Mouse (Mus musculus) adrenal gland, postnatal 10 days (tissue): ENCODE measurements around the gene Kmt2d. TPM values are rescaled to one million over a fixed set of nuclear protein-coding genes. Genes with fewer than 3 reads are reported as not detected.

Experiments
- DNase-seq: peaks from one replicate; pipeline ENCODE4 v3.0.0; 2021; ENCODE audit warnings: mixed read lengths
- total RNA-seq, 2 experiments: library from RNA; stranded (reverse); gene quantifications; 2 replicates each; pipeline ENCODE4 v1.2.3; 2021

Kmt2d gene
- total RNA-seq, 2 experiments from 2014 or later, result 47.5 to 64.2 TPM

DNA sequence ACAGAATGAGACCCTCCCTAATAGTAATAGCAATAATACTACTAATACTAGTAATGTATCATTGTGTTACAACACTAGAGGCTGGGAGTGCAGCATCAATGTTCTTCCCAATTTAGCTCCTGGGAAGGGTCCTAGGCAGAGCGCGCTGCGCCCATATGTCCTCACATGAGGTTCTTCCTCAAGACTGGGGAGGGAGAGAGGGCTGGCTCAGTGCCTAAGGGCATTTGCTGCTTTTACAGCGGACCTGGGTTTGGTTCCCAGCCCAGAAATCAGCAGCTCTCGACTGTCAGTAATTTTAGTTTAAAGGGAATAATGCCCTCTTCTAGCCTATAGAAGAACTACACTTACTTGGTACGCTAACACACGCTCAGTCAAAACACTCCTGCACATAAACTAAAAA is 16.5 kb upstream of the Kmt2d start:
- no peak for DNase-seq

DNA sequence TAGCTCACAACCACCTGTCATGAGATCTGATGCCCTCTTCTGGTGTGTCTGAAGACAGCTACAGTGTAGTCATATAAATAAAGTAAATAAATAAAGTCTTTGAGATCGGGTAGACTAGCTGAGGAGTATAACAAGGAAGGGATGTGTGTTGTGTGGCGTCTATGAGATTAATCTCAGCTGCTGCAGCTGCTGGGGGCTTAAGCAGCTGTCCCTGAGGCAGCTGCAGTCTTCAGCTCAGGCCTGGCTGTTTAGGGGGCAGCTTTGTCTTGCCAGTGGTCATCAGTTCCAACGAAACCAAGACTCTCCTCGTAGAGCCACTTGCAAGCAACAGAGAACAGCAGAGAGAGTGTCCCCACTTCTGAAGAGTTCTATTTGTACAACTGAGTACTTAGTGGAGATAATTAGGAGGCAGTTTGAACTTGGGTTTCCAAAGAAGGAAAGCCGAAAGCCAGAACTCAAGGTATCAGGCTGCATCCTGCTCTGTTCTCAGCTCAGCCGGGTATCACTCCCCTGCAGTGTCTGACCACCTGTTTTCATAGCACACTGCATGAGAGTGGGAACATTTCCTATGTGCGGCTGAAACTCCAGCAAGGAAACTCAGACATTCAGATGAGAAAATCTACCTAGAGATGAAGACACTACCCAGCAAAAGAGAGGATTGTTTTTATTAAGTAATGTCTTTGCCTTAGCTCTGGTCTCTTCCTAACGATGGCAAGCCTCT is 15.8 kb upstream of the Kmt2d start:
- DNase-seq, result no peak

DNA sequence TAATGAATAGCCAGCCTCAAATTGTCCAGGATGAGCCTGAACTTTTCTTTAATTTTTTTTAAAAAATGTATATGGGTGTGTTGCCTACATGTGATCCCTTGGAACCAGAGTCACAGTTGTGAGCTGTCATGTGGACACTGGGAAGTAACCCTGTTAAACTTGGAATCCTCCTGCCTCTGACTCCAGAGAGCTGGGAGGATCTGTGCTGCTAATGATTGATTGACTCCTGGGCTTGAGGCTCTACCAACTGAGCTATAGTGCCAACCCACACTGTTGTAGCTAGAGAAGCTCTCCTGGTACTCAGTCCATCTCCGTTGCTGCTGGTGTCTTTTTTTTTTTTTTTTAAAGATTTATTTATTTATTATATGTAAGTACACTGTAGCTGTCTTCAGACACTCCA is 13.1 kb upstream of the Kmt2d start:
- DNase-seq, result no peak

GRCm38 (mm10) chr15:98883661-98884060 is 12.7 kb upstream of the Kmt2d start:
- DNase-seq, result no peak

DNA sequence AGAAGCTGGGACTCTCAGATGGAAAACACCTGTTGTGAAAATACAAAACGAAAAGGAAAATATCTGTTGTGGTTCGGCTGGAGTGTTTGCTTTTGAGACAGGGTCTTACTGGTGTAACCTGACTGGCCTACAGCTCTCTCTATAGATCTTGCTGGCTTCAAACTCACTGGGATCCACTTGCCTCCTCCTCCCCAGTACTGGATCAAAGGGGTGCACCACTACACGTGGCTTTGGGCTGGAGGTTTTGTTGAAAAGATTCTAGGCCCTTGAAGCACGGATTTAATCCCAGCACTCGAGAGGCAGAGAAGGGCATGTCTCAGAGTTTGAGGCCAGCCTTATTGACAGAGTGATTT is 10.6 kb upstream of the Kmt2d start:
- DNase-seq, result no peak

- peak; percentile 91 for DNase-seq
These were observed 10.1 kb upstream of the Kmt2d start for GRCm38 (mm10) chr15:98880978-98881655.

GRCm38 (mm10) chr15:98877331-98877730 is 6.3 kb upstream of the Kmt2d start:
- DNase-seq, result peak; percentile 78

DNA sequence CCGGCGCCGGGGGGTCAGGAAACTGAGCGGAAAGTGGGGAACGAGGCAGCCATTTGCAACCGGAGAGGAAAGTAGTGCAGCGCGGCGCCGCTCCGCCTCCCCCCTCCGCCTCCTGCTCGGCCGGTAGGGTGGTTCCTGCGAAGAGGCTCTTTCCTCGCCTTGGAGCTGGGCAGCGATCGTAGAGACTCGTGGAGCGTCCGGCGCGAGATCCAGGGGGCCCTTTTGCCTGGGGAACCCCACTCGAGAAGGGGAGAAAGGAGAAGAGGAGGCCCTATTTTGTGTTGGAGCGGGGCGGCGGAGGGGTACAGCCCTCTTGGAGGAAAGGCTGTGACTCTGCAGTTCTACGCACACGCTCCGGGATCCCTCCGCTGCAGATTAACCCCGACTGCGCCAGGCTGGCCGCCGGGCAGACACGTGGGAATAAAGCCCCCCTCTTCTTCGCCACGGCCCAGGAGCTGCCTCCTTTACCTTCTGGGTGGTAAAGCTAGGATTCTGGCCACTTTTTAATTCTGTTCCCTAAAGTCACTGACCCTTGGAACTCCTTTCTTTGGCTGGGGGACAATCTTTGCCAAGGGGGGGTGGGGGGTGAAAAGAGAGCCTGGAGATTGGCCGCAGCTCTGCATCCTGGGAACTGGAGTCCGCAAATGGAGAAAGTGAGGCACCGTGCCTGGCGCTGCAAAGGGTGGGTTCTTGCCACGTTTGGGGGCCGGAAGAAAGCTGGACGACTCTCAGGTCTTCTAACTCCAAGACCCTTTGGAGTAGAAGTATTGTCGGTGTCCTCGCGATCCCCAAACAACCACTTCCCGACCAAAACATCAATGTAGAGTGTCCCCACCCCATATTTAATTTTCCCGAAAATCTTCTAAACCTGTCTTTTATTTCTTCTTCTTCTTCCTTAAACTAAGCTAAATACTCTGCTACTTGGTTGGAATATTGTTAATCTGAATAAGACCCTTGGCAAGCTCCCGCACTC is 1.2 kb upstream of the Kmt2d start:
- peak; percentile 93 for DNase-seq

DNA sequence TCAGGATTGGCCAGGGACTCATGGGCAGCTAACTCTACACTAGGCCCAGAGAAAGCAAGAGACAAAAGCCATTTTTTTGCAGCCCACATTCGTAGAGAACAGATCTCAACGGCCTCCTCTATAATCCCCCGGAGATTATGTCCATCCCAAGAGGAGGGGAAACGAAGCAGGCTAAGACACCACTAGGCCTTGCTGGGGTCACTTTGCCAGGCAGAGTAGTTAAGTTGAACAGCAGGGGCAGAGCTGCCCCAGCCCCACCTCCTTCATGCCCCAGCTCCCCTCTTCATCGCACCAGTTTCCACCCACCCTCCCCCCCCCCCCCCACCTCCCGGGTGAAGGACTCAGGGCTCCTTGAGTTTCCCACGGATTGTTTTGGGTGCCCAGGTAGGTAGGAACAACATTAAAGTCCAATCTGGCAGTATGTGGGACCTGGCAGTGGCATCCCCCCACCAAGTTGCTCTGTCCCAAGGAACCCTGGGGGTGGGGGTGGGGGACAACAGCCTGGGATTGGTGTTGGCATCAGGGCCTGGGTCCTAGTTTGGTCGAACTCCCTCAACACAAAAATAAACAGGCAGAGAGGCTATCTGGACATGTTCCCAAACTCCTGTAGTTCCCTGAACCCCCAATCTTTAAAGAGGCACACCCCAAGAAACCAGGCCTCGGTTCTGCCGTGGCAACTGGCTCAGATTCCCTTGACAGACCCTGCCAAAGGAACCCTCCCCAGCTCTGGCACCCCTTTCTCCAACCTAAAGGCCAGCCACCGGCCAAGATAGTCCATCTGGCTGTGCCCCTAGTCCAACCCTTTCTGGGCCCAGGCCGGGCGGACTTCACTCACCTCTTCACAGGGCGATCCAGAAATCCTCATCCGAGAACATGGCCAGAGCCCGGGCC is 580 bp downstream of the Kmt2d start:
- DNase-seq, result peak; percentile 63

DNA sequence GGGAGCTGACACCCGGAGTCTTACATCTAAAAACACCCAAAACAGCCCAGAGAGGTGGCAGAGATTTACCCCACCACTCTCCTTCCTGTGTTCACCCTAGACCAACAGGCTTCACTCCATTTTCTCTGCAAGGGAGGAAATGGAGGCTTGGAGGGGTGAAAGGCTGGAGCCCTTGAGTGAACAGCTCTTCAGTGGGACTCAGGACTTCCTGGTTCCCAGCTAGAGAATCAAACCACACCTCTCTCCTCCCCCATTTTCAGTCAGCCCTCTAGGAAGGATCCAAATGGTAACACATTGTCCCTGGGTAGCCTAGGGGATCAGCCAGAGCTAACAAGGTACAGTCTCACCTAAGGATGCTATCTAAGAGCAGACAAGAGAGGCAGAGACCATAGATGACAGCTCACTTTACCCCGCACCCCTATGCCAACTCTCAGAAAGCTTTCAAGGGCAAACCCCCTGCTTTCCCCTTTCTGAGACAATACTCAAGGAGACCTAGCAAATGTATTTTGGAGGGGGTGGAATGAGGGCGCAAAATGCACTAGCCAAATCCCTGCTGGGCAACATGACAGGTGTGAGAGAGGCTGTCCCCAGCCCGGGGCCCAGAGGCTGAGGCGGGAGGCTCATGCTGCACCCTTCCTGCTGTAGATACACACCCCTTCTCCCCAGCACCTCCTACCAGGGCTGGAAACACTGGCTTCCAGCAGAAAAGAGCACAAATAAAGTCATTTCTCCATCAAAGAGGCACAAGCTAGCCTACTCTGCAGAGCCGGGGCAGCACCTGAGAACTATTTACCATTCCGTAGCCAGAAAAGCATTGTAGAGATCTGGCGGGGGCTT is 1.4 kb downstream of the Kmt2d start:
- peak; percentile 41 for DNase-seq

DNA sequence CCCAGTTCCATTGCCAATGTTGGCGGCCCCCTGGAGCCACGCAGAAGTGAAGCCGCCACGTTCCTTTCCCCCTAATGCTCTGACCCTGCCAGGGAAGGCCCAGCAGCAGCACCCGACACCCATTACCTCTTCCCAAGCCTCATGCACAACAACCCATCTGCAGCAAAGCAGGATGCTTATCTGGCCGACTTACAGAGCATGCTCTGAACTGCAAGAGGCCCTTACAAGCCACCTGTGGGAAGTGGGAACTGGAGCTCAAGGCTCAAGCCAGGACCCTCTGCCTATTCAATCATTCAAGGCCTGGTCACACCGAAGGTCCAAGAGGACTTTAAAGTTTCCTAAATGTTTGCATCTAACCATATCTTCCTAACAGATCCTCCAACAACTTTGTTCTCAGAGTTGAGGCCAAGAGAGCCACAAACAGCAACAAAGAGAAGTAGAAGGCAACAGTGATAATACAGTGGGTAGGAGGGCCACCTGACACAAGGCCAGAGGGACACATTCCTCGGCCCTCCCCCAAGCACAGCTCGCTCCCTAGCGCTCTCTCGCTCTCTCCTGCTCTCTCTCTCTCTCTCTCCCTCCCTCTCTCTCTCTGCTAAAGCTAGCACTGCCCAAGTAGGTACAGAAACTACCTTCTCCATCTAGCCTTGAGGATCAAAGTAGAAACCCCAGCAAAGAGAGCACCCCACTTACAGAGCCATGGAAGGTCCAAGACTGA is 2.5 kb downstream of the Kmt2d start:
- DNase-seq, result no peak

GRCm38 (mm10) chr15:98867321-98867720 is 3.7 kb downstream of the Kmt2d start:
- DNase-seq, result peak; percentile 63

GRCm38 (mm10) chr15:98866501-98866900 is 4.5 kb downstream of the Kmt2d start:
- DNase-seq, result no peak

GRCm38 (mm10) chr15:98865771-98866170 is 5.2 kb downstream of the Kmt2d start:
- no peak for DNase-seq

- no peak for DNase-seq
These were observed 6.1 kb downstream of the Kmt2d start for GRCm38 (mm10) chr15:98864951-98865350.

DNA sequence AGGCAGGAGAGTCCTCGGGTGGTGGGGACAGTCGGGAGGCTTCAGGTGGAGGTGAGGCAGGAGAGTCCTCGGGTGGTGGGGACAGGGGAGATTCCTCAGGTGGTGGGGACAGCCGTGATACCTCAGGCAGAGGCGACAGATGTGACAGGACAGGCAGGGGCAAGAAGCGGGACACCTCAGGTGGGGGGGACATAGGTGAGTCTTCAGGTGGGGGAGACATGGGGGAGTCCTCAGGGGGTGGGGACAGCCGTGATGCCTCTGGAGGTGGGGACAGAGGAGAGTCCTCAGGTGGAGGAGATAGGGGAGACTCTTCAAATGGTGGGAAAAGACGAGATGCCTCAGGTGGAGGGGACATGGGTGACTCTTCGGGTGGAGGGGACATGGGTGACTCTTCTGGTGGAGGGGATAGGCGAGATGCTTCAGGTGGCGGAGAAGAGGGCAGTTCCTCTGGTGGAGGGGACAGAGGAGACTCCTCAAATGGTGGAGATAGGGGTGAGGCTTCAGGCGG is 7.5 kb downstream of the Kmt2d start:
- DNase-seq, result no peak

DNA sequence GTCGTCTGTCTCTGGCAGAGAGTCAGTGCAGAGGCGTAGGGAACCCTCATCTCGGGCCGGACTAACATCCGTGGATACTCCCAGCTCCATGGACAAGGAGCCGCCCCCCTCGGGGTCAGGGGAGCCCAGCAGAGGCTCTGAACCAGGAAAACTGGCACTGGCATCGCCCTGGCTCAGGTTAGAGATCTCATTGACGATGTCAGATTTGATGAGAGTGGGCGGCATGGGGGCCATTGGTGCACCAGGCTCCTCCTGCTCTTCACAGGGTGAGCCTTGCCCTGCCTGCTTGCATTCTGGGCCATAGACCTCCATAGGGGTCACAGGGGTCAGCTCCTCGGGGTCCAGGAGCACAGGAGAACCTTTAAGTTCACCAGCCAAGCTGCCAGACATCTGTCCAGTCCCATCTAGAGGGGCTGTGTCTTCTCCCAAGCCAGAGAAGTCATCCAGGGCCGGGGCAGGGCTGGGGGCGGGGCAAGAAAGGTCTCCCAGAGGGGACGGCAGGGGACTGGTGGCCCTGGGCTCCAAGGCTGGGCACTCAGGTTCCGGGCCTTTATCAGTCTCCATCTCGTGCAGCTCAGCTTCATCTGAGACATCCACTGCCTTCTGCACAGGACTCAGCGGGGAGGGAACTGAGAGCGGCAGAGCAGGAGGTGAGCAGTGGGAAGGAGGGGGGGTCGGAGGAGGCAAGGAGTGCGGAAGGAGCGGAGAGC is 9.1 kb downstream of the Kmt2d start:
- DNase-seq, result no peak

DNA sequence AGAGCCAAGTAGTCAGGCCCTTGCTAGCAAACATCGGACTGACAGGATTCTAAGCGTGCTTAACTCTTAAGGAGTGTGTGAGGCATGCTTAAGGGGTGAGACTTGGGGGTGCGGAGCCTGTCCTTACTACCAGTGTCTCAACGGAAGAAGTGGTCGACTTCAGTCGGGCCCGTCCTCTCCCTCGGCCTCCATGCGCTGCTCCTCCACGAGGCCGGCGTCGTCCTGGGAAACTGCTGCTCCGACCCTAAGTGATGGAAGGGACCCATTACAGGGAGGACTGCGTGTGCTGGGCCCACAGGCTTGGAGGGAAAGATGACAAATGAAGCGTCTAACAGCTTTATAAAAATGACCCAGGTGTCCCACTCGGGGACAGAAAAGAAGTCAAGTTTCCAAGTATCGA is 10.1 kb downstream of the Kmt2d start:
- no peak for DNase-seq

DNA sequence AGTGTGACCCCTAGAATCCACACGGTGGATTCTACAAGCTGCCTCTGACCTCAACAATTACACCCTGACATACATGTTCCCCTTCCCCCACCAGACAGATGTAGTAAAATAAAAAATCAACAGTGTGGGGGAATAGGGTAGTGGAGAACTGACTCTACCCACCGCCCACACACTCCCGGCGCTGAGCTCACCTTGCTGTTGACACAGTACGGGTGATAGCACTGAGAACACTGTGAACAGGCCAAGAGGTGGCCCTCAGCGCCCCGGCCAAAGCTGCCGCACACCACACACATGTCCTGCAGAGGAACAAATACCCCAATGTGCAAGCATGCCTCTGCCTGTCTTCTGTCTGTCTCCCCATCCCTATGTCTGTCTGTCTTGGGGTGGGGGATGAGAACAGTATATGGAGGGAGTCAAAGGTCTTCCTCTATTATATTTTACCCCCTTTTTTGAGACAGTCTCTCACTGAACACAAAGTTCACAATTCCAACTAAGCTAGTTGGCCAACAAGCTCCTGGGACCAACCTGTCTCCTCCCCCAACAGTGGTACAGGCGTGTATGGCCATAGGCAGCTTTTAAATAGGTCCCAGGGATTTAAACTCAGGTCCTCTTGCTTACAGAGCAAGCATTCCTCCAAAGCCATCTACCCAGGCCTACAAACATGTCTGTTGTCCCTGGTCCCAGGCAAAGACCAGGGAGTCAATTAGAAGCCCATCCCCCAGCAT is 11.5 kb downstream of the Kmt2d start:
- no peak for DNase-seq
